Mouse (Mus musculus) embryonic facial prominence, embryonic 12.5 days (tissue): ENCODE measurements around the gene Zfp689. TPM values are rescaled to one million over a fixed set of nuclear protein-coding genes. Genes with fewer than 3 reads are reported as not detected.

Experiments used
- ATAC-seq: fragments of 200-750 bp; cut with Nextera tagmentation; 2 replicates; pipeline ENCODE4 v1.8.0; 2017; ENCODE audit not compliant: insufficient number of reproducible peaks, insufficient read depth, low FRiP score, low TSS enrichment
- H3K27ac ChIP-seq: fragments of 300-500 bp; sonication (generic); 2 replicates; pipeline ENCODE4 v1.5.1; 2016; ENCODE audit warnings: mild to moderate bottlenecking
- H3K27me3 ChIP-seq: fragments of 300-500 bp; sonication (generic); 2 replicates; pipeline ENCODE4 v1.6.1; 2016; ENCODE audit warnings: mild to moderate bottlenecking, moderate library complexity
- H3K36me3 ChIP-seq: fragments of 300-500 bp; sonication (generic); 2 replicates; pipeline ENCODE4 v1.6.1; 2016; ENCODE audit warnings: mild to moderate bottlenecking
- H3K4me1 ChIP-seq: fragments of 300-500 bp; sonication (generic); 2 replicates; pipeline ENCODE4 v1.6.1; 2016
- H3K4me2 ChIP-seq: fragments of 300-500 bp; sonication (generic); replicated peaks from 2 replicates; pipeline ENCODE4 v1.6.1; 2016; ENCODE audit warnings: mild to moderate bottlenecking, moderate library complexity
- H3K4me3 ChIP-seq: fragments of 300-500 bp; sonication (generic); 2 replicates; pipeline ENCODE4 v1.5.1; 2016; ENCODE audit warnings: mild to moderate bottlenecking
- H3K9ac ChIP-seq: fragments of 300-500 bp; sonication (generic); 2 replicates; pipeline ENCODE4 v1.6.1; 2016; ENCODE audit warnings: mild to moderate bottlenecking, moderate library complexity
- H3K9me3 ChIP-seq: fragments of 300-500 bp; sonication (generic); 2 replicates; pipeline ENCODE4 v1.6.1; 2016; ENCODE audit warnings: mild to moderate bottlenecking, moderate library complexity
- whole genome bisulfite sequencing: fragments of 180-500 bp; shearing (Covaris S2); methylation state at CpG from one replicate; pipeline ENCODE4 v1.1.7; 2016; 5-methylcytosine and 5-hydroxymethylcytosine counted together
- microRNA-seq: library from miRNA; unstranded; fragments of <30 nt; microRNA quantifications from one replicate; pipeline ENCODE4, GENCODE M21; 2017
- polyA plus RNA-seq: library from polyadenylated mRNA; unstranded; fragments of >200 nt; fragmentation: Nextera tagmentation; extraction: Ambion mirVana; gene quantifications from 2 replicates; pipeline ENCODE4 v1.2.1, GENCODE M21; 2016

Gene Zfp689
- polyA plus RNA-seq, 1 experiment from 2014 or later = 16.7 TPM

DNA sequence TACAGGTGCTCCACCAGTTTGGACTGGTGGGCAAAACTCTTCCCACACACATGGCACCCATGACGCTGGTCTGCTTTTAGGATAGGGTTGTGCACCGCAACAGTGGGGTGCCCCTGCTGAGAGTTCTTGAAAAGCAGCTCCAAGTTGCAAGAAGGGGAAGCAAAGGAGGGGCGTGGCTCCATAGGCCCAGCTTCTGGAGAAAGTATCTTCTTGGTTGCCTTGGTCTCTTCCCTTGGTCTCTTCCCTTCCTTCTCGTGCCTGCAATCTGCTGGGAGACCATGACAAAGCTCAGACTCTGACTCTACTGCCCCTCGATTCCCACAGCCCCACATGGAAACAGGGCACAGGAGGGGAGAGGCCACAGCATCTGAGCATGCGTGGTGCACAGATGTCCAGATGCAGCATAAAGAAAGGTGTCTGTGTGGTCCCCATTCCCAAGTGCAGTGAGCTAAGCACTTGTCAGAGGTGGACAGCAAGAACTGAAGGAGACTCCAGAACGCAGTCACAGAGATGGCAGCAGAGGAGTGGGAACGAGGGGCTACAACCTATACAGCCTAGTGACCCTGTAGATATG, 56.6 kb downstream of the Zfp689 start:
- H3K27me3 ChIP-seq = no peaks in the 10 kb centered on the region
- H3K36me3 ChIP-seq = peaks cover 11% of the 10 kb centered on the region
- ATAC-seq = no peak
- peak overlapping the region; percentile 72 for H3K4me3 ChIP-seq
- no peaks in the 10 kb centered on the region for H3K9me3 ChIP-seq
- peak overlapping the region; percentile 85 for H3K4me2 ChIP-seq
- H3K9ac ChIP-seq = peak overlapping the region; percentile 76
- 81% methylated on average over 8 of the region's 8 CpGs for WGBS
- no peak overlapping the region for H3K27ac ChIP-seq
- peaks cover 4% of the 10 kb centered on the region for H3K4me1 ChIP-seq

Small RNA genes within 50 kb of the gene (microRNA-seq; reads per million reads assigned to microRNA genes)
- gene Gm47278 (not detected), gene Mir7060 (not detected)

Other genes starting within 250 kb of the Zfp689 start
- gene Tbc1d10b, start 240.7 kb downstream of the Zfp689 start, polyA plus RNA-seq = 41.1 and 43.4 TPM in 2 replicates
- 65.2 and 79.2 TPM in 2 replicates for gene Mylpf, start 240.3 kb downstream of the Zfp689 start, polyA plus RNA-seq
- gene Zfp553, start 216.1 kb downstream of the Zfp689 start, polyA plus RNA-seq = 63.2 and 63.3 TPM in 2 replicates
- 34.0 and 39.7 TPM in 2 replicates for gene Sept1, start 216.0 kb downstream of the Zfp689 start, polyA plus RNA-seq
- gene Zfp771, start 204.9 kb downstream of the Zfp689 start, polyA plus RNA-seq = 82.9 and 89.3 TPM in 2 replicates
- gene Dctpp1, start 188.4 kb downstream of the Zfp689 start, polyA plus RNA-seq = 196 and 203 TPM in 2 replicates
- gene Sephs2, start 175.1 kb downstream of the Zfp689 start, polyA plus RNA-seq = 80.1 and 80.4 TPM in 2 replicates
- gene Itgal, start 152.9 kb downstream of the Zfp689 start, polyA plus RNA-seq = 0.88 and 0.91 TPM in 2 replicates
- 22.3 and 22.5 TPM in 2 replicates for gene Zfp768, start 103.6 kb downstream of the Zfp689 start, polyA plus RNA-seq
- gene Zfp747, start 73.1 kb downstream of the Zfp689 start, polyA plus RNA-seq = 9.3 and 10.5 TPM in 2 replicates
- gene 9130019O22Rik, start 62.0 kb downstream of the Zfp689 start, polyA plus RNA-seq = 6.0 and 6.9 TPM in 2 replicates
- 6.9 and 7.8 TPM in 2 replicates for gene E430018J23Rik, start 55.5 kb downstream of the Zfp689 start, polyA plus RNA-seq
- gene Zfp764, start 42.3 kb downstream of the Zfp689 start, polyA plus RNA-seq = 7.9 and 8.5 TPM in 2 replicates
- gene Zfp688, start 27.1 kb downstream of the Zfp689 start, polyA plus RNA-seq = 25.0 and 28.4 TPM in 2 replicates
- gene Prr14, start 10.5 kb upstream of the Zfp689 start, polyA plus RNA-seq = 47.5 and 48.7 TPM in 2 replicates
- gene Fbrs, start 30.0 kb upstream of the Zfp689 start, polyA plus RNA-seq = 14.6 and 14.8 TPM in 2 replicates
- gene Srcap, start 62.8 kb upstream of the Zfp689 start, polyA plus RNA-seq = 88.0 and 88.4 TPM in 2 replicates
- 16.9 and 17.2 TPM in 2 replicates for gene Gm42715, start 70.4 kb upstream of the Zfp689 start, polyA plus RNA-seq
- 4.8 and 5.7 TPM in 2 replicates for gene Tmem265, start 112.2 kb upstream of the Zfp689 start, polyA plus RNA-seq
- gene Phkg2, start 124.2 kb upstream of the Zfp689 start, polyA plus RNA-seq = 39.3 and 42.9 TPM in 2 replicates
- gene Ccdc189, start 139.4 kb upstream of the Zfp689 start, polyA plus RNA-seq = 11.0 and 11.3 TPM in 2 replicates
- gene Rnf40, start 139.6 kb upstream of the Zfp689 start, polyA plus RNA-seq = 63.0 and 66.2 TPM in 2 replicates
- gene Zfp629, start 166.6 kb upstream of the Zfp689 start, polyA plus RNA-seq = 24.6 and 25.1 TPM in 2 replicates